Mouse (Mus musculus) fibroblast of lung, adult 2 months (primary cell): ENCODE data around the gene Fcer2a.

Source experiments
- DNase-seq: peaks from one replicate; pipeline ENCODE4 v3.0.0-alpha.2; 2011; ENCODE audit warnings: low read depth

Fcer2a gene

GRCm38 (mm10) chr8:3694121-3694520, at the start of gene Fcer2a:
TSS of gene Fcer2a (minus strand) at chr8:3694175.
- no peak for DNase-seq

- no peak for DNase-seq
Observed at GRCm38 (mm10) chr8:3736947-3737346, 43.0 kb upstream of the Fcer2a start.

GRCm38 (mm10) chr8:3735599-3735998, 41.6 kb upstream of the Fcer2a start:
- DNase-seq = no peak

GRCm38 (mm10) chr8:3734084-3734483, 40.1 kb upstream of the Fcer2a start:
- DNase-seq = no peak

- DNase-seq = no peak
Observed at GRCm38 (mm10) chr8:3721041-3721440, 27.1 kb upstream of the Fcer2a start.

GRCm38 (mm10) chr8:3720551-3720950, 26.6 kb upstream of the Fcer2a start, which contains the start of gene Clec4g:
TSS of gene Clec4g (minus strand) at chr8:3720651.
- no peak for DNase-seq

- no peak for DNase-seq
Observed at GRCm38 (mm10) chr8:3718559-3718958, 24.6 kb upstream of the Fcer2a start.

GRCm38 (mm10) chr8:3717321-3717954, 23.5 kb upstream of the Fcer2a start:
- DNase-seq = no peak

- no peak for DNase-seq
Observed at GRCm38 (mm10) chr8:3711646-3712045, 17.7 kb upstream of the Fcer2a start.

- no peak for DNase-seq
Observed at GRCm38 (mm10) chr8:3710312-3710711, 16.3 kb upstream of the Fcer2a start.

GRCm38 (mm10) chr8:3707611-3708010, 13.6 kb upstream of the Fcer2a start:
- DNase-seq = no peak

GRCm38 (mm10) chr8:3705711-3706110, 11.7 kb upstream of the Fcer2a start:
- no peak for DNase-seq

GRCm38 (mm10) chr8:3701491-3701890, 7.5 kb upstream of the Fcer2a start:
- no peak for DNase-seq

GRCm38 (mm10) chr8:3690774-3691173, 3.2 kb downstream of the Fcer2a start:
- DNase-seq = no peak

- no peak for DNase-seq
Observed at GRCm38 (mm10) chr8:3687537-3687936, 6.4 kb downstream of the Fcer2a start.

- DNase-seq = no peak
Observed at GRCm38 (mm10) chr8:3685422-3685821, 8.6 kb downstream of the Fcer2a start.

- DNase-seq = no peak
Observed at GRCm38 (mm10) chr8:3684530-3684929, 9.4 kb downstream of the Fcer2a start.

- DNase-seq = no peak
Observed at GRCm38 (mm10) chr8:3683408-3684176, 10.4 kb downstream of the Fcer2a start.

- no peak for DNase-seq
Observed at GRCm38 (mm10) chr8:3682435-3682834, 11.5 kb downstream of the Fcer2a start.

- DNase-seq = no peak
Observed at GRCm38 (mm10) chr8:3679656-3680055, 14.3 kb downstream of the Fcer2a start.

GRCm38 (mm10) chr8:3679236-3679635, 14.7 kb downstream of the Fcer2a start:
- no peak for DNase-seq

- no peak for DNase-seq
Observed at GRCm38 (mm10) chr8:3678831-3679230, 15.1 kb downstream of the Fcer2a start.

GRCm38 (mm10) chr8:3676993-3677579, 16.9 kb downstream of the Fcer2a start:
- no peak for DNase-seq
